ENCODE assay signal across 27 mouse cellular contexts in the genomic region with DNA sequence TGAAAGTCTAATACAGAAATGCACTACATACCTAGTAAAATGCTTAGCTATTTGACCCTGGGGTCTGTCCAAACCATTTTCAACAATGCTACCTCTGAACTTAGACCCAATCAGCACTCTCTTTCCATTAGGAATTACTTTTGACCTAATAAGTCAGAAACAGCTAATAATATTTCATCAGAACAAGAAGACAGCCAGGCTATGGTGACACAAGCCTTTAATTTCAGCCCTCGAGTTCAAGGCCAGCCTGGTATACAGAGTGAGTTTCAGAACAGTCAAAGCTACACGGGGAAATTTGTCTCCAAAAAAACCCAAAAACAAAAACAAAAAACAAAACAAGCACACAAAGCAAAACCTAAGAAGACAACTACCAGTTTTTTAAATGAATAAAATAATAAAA.
"Had no signal": no experiment of that assay in that cellular context is flagged by ENCODE, and none has a peak within 500 bp of the region (broad histone marks: within the 10 kb centered on the region; RNA-seq: fewer than 3 reads in every experiment).

No protein-coding gene starts in this region.

- H3K4me2 ChIP-seq: heart, embryonic 11.5 days; heart, embryonic 13.5 days; heart, embryonic 15.5 days; hindbrain, embryonic 13.5 days; hindbrain, embryonic 15.5 days; kidney, embryonic 15.5 days; limb, embryonic 13.5 days; limb, embryonic 15.5 days; liver, embryonic 13.5 days; liver, embryonic 15.5 days had no signal

- H3K27ac ChIP-seq: gastrocnemius, adult 2 months; heart, embryonic 13.5 days; heart, embryonic 15.5 days; hindbrain, embryonic 15.5 days; hindbrain, postnatal 0 days; kidney, embryonic 15.5 days; kidney, postnatal 0 days; limb, embryonic 13.5 days; limb, embryonic 15.5 days; liver, embryonic 13.5 days; liver, embryonic 15.5 days had no signal

- H3K27me3 ChIP-seq: heart, embryonic 13.5 days; heart, embryonic 15.5 days; hindbrain, embryonic 13.5 days; hindbrain, embryonic 15.5 days; kidney, embryonic 15.5 days; limb, embryonic 13.5 days; limb, embryonic 15.5 days; liver, embryonic 13.5 days; liver, embryonic 15.5 days had no signal

- H3K4me3 ChIP-seq: gastrocnemius, adult 2 months; heart, embryonic 13.5 days; heart, embryonic 15.5 days; hindbrain, embryonic 13.5 days; hindbrain, embryonic 15.5 days; kidney, embryonic 15.5 days; limb, embryonic 13.5 days; limb, embryonic 15.5 days; liver, embryonic 13.5 days; liver, embryonic 15.5 days had no signal

- H3K36me3 ChIP-seq: heart, embryonic 15.5 days; hindbrain, embryonic 13.5 days; hindbrain, embryonic 15.5 days; kidney, embryonic 15.5 days; limb, embryonic 13.5 days; limb, embryonic 15.5 days; liver, embryonic 13.5 days; liver, embryonic 15.5 days had no signal

- H3K9me3 ChIP-seq: heart, embryonic 13.5 days; heart, embryonic 15.5 days; hindbrain, embryonic 13.5 days; hindbrain, embryonic 15.5 days; kidney, embryonic 15.5 days; limb, embryonic 13.5 days; limb, embryonic 15.5 days; liver, embryonic 13.5 days; liver, embryonic 15.5 days had no signal

- DNase-seq: gastrocnemius, adult 2 months; gastrocnemius, postnatal 10 days; gastrocnemius, postnatal 25 days; heart, adult 18-20 months; heart, postnatal 14 days; heart, postnatal 36 days; kidney, adult 11 months; kidney, adult 2 months; kidney, adult 9 months; kidney, postnatal 14 days; kidney, postnatal 36 days; layer of hippocampus, adult 9-11 months; layer of hippocampus, postnatal 36 days; left cerebral cortex, postnatal 4 days; liver, embryonic 13.5 days had no signal

- ATAC-seq: hindbrain, postnatal 0 days; intestine, embryonic 16.5 days had no signal

- H3K9ac ChIP-seq: heart, embryonic 13.5 days; heart, embryonic 15.5 days; hindbrain, embryonic 13.5 days; hindbrain, embryonic 15.5 days; kidney, embryonic 15.5 days; limb, embryonic 13.5 days; limb, embryonic 15.5 days; liver, embryonic 13.5 days; liver, embryonic 15.5 days had no signal
